Mouse (Mus musculus) limb, embryonic 14.5 days (tissue): ENCODE measurements around the gene Mrpl52. TPM values are rescaled to one million over a fixed set of nuclear protein-coding genes. Genes with fewer than 3 reads are reported as not detected.

ENCODE experiments used
- ATAC-seq: fragments of 200-750 bp; cut with Nextera tagmentation; 2 replicates; pipeline ENCODE4 v1.8.0; 2017; ENCODE audit warnings: low read depth, moderate number of reproducible peaks, moderate TSS enrichment; ENCODE audit not compliant: low FRiP score
- DNase-seq: peaks from one replicate; pipeline ENCODE4 v3.0.0-alpha.2; 2015; ENCODE audit warnings: low spot score
- H3K27ac ChIP-seq: fragments of 300-500 bp; sonication (generic); replicated peaks from 2 replicates; pipeline ENCODE4 v1.5.1; 2014; ENCODE audit warnings: low read depth, mild to moderate bottlenecking, low read length, moderate library complexity, mixed read lengths
- H3K27me3 ChIP-seq: fragments of 300-500 bp; sonication (generic); 2 replicates; pipeline ENCODE4 v1.6.1; 2014; ENCODE audit warnings: low read length, mixed read lengths; ENCODE audit not compliant: control insufficient read depth, insufficient read depth
- H3K36me3 ChIP-seq: fragments of 300-500 bp; sonication (generic); 2 replicates; pipeline ENCODE4 v1.6.1; 2014; ENCODE audit warnings: mild to moderate bottlenecking, low read length, moderate library complexity, mixed read lengths; ENCODE audit not compliant: control insufficient read depth, insufficient read depth
- H3K4me1 ChIP-seq: fragments of 300-500 bp; sonication (generic); 2 replicates; pipeline ENCODE4 v1.6.1; 2014; ENCODE audit warnings: antibody characterized with exemption, low read length, mixed read lengths; ENCODE audit not compliant: control insufficient read depth, insufficient read depth
- H3K4me2 ChIP-seq: fragments of 300-500 bp; sonication (generic); replicated peaks from 2 replicates; pipeline ENCODE4 v1.6.1; 2014; ENCODE audit warnings: low read depth, mild to moderate bottlenecking, low read length, moderate library complexity; ENCODE audit not compliant: severe bottlenecking
- H3K4me3 ChIP-seq: fragments of 300-500 bp; sonication (generic); replicated peaks from 2 replicates; pipeline ENCODE4 v1.5.1; 2014; ENCODE audit warnings: low read length
- H3K9ac ChIP-seq: fragments of 300-500 bp; sonication (generic); 2 replicates; pipeline ENCODE4 v1.6.1; 2014; ENCODE audit warnings: mild to moderate bottlenecking, low read depth, low read length, moderate library complexity; ENCODE audit not compliant: severe bottlenecking
- H3K9me3 ChIP-seq: fragments of 300-500 bp; sonication (generic); 2 replicates; pipeline ENCODE4 v1.6.1; 2016; ENCODE audit warnings: low read length; ENCODE audit not compliant: control insufficient read depth
- POLR2A ChIP-seq: fragments of 200-500 bp; IDR thresholded peaks from 2 replicates; pipeline ENCODE4 v1.8.0; 2012; ENCODE audit warnings: inconsistent platforms, mild to moderate bottlenecking, moderate library complexity, borderline replicate concordance; ENCODE audit not compliant: insufficient read depth, insufficient read length; ENCODE audit errors: extremely low read depth
- WGBS: fragments of 180-500 bp; shearing (Covaris S2); extraction: QIAGEN DNeasy Blood & Tissue Kit; methylation state at CpG from one replicate; pipeline ENCODE4 v1.1.7; 2014; 5-methylcytosine and 5-hydroxymethylcytosine counted together
- polyA plus RNA-seq, 2 experiments: library from polyadenylated mRNA; depleted of rRNA in 1 of 2; stranded (reverse) in 1 of 2; unstranded in 1 of 2; fragments of >200 nt; fragmentation: Nextera tagmentation in 1 of 2; extraction: Ambion mirVana in 1 of 2; gene quantifications; 2 replicates each; pipeline versions ENCODE4 v1.2.1 to v1.2.3; 2012 to 2014

The Mrpl52 gene
- polyA plus RNA-seq, 2 experiments: 216 to 265 TPM

GRCm38 (mm10) chr14:54429332-54430093 is 2.8 kb downstream of the Mrpl52 start:
- H3K4me1 ChIP-seq: peaks cover 32% of the 10 kb centered on the region
- H3K36me3 ChIP-seq: peaks cover 15% of the 10 kb centered on the region; the same call in 1 of the 2 replicates
- no peaks in the 10 kb centered on the region for H3K9me3 ChIP-seq
- peak overlapping the region; percentile 83; the same call in 1 of the 2 replicates for H3K4me2 ChIP-seq
- no peak overlapping the region for H3K4me3 ChIP-seq
- WGBS: 57% methylated on average over 7 of the region's 7 CpGs
- no peak overlapping the region for H3K9ac ChIP-seq
- DNase-seq: no peak
- ATAC-seq: no peak
- no peak for TF ChIP-seq POLR2A
- 0 out of 2 replicates have a peak overlapping the region, but pooled peaks have one; percentile 28 for H3K27ac ChIP-seq
- H3K27me3 ChIP-seq: no peaks in the 10 kb centered on the region

DNA sequence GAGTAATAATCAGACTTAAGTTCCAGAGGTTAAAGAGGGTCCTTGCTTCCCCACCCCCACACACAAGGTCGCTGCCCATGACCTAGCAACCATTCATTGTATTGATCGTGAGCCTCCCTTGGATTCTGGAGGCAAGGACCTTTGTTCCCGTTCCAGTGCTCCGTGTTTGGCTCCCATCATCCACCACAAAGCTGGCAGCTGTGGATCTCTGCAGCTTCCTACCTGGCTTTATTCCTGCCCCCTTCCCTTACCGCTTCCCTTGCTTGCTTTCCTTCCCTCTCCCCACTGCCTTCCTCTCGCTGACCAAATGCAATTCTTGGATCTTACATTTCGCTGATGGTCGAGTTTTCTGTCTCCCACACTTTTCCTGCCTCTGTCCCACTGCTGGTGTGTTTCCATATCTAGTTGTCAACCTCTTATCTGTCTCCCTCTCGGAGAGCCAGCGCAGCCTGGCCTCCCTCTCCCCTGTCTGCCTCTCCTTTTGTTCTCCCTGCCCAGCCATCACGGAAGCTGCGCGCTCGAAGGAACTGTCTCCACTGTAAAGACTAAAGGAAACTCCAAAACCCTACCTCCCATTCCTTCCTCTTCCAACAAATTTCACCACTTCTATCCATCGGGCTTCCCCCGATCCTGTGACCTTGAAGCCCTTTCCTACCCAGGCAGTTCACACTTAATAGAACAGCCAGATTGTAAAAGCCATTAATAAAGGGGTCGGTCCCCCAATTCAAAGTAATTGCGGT is 3.9 kb downstream of the Mrpl52 start:
- Histone ChIP-seq H3K36me3 (peaks cover 23% of the 10 kb centered on the region), H3K4me1 (peaks cover 38% of the 10 kb centered on the region), H3K9me3 (no peaks in the 10 kb centered on the region), H3K27ac (peak overlapping the region; percentile 99), H3K4me3 (peak overlapping the region; percentile 94), H3K27me3 (no peaks in the 10 kb centered on the region), H3K9ac (peak overlapping the region; percentile 99), H3K4me2 (peak overlapping the region; percentile 83)
- TF ChIP-seq POLR2A: no peak
- DNase-seq: no peak
- ATAC-seq: no peak
- WGBS: 7% methylated on average over 18 of the region's 18 CpGs

GRCm38 (mm10) chr14:54431334-54432077 is 4.8 kb downstream of the Mrpl52 start, which contains the start of gene Mmp14:
Gene Mmp14, plus strand, starts transcription at chr14:54431612.
- Histone ChIP-seq H3K4me1 (peaks cover 38% of the 10 kb centered on the region), H3K27ac (peak within 1 kb of the TSS; percentile 99), H3K36me3 (peaks cover 32% of the 10 kb centered on the region), H3K9me3 (no peaks in the 10 kb centered on the region), H3K4me2 (peak within 1 kb of the TSS; percentile 83), H3K27me3 (no peaks in the 10 kb centered on the region), H3K9ac (peak within 1 kb of the TSS; percentile 99), H3K4me3 (peak within 1 kb of the TSS; percentile 94)
- under 1% methylated on average over 29 of the region's 49 CpGs for WGBS
- ATAC-seq (peak; percentile 79), DNase-seq (peak; percentile 90)
- peak; percentile 64; the same call in 1 of the 2 replicates for TF ChIP-seq POLR2A

DNA sequence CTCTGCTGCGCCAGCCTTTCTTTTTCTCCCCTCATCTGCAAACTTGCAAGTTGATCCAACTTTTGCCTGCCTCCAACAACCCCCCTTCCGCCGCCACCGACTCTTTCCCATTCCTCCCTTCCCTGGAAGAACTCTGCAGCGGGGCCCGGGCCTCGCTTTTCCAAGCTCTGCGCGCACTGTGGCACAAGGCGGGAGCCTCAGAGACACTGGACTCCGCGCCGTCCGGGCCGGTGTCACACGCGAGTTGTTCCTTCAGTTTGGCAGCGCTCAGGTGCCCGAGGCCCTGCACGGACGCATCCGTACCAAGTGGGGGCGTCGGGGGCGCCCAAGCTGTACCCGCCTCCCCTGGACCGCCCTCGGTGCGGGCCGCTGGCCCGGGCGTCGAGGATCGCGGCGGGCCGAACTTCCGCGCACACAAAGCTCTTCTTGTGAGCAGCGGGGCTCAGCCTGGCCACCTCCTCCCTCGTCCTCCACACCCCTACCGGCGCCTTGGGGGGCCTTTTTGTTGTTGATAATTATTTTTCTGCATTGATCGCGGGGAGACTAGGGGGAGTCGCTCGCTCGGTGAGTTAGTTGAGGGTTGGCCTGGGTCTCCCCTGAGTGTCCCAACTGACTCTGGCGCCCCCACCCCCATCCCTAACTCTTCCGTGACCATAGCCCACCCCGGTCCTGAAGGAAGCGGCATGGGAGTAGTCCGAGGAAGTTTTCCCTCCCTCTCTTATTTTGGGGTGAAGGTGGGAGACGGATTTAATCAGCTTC is 5.5 kb downstream of the Mrpl52 start:
- Histone ChIP-seq H3K4me1 (peaks cover 37% of the 10 kb centered on the region), H3K4me3 (peak overlapping the region; percentile 94), H3K9me3 (no peaks in the 10 kb centered on the region), H3K4me2 (peak overlapping the region; percentile 83), H3K27me3 (no peaks in the 10 kb centered on the region), H3K9ac (peak overlapping the region; percentile 99), H3K36me3 (peaks cover 40% of the 10 kb centered on the region), H3K27ac (peak overlapping the region; percentile 99)
- ATAC-seq (peak; percentile 21; the same call in 1 of the 2 replicates), DNase-seq (no peak)
- 3% methylated on average over 52 of the region's 54 CpGs for WGBS
- TF ChIP-seq POLR2A: no peak
